Mouse (Mus musculus): ENCODE data around the gene E130208F15Rik. TPM values are rescaled to one million over a fixed set of nuclear protein-coding genes. Genes with fewer than 3 reads are reported as not detected.

E130208F15Rik gene
- not detected in 2 replicates for polyA plus RNA-seq (2012; ENCODE audit: insufficient read depth, insufficient read length, missing spikeins)

DNA sequence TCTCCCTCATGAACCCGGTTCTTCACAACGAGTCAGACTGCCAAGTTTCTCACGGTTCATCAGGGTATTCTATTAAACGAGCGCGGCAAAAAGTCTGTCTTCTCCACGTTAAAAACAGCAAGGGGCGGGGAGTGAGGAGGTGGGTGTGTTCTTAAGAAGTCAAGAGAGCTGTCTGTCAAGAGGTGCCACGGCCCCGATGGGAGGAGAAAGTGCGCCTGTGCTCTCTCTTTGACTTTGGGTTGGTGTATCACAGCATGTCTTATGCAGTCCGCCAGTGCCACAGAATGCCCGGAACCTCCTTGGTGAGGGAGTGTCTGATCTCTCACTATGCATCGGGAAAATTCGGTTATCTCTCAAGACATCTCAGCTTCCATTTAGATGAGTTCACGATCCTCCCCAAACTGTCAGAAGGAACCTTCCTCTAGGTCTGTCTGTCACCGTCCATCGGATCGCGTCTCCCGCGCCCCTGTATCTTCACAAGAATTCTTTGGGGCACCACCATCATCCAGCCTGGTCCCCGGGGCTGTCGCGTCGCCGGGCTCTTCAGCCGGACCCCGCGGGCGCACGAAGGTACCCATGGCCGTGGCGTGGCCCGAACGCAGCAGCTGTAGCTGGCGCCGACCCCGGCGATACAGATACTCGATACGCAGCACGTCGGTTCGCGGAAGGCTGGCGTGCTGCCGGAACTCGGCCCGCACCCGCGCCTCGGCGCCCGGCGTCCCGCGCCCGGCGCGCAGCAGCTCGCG, at the start of gene E130208F15Rik:
Gene E130208F15Rik (plus strand): TSS at position 202 of the 746 bp plus-strand sequence.
- Histone ChIP-seq H3K4me3 (ENCODE audit: insufficient read depth, low read length) (peak within 1 kb of the TSS; percentile 85), H3K27ac (ENCODE audit: insufficient read depth, low read depth, low read length) (peak within 1 kb of the TSS; percentile 76), H3K4me1 (ENCODE audit: control insufficient read depth, insufficient read depth, low read length) (peaks cover 15% of the 10 kb centered on the region)
- TF ChIP-seq POLR2A (IDR thresholded peaks at IDR 0.05; ENCODE audit: borderline replicate concordance, low read depth, low read length), result no peak
- no peak for TF ChIP-seq CTCF (IDR thresholded peaks at IDR 0.05; ENCODE audit: low read depth, low read length)

DNA sequence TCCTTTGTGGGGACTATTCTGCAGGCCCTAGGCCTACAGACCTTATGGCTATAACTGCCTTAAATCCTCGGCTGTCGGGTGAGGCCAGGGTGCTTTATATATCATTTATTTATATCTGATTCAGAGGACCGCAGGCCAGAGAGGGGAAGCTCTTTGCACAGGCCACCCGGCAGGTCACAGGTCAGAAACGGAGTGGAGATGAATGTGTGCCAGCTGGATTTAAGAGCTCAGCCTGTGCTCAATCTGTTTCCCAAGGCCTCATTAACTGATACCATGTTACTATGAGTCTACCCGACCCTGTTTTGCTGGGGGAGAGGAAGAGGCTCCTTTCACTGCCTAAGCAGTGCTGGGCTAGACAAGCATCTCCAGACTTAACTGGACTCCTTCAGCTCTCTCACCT, 47.2 kb upstream of the E130208F15Rik start:
- Histone ChIP-seq H3K4me3 (ENCODE audit: insufficient read depth, low read length) (no peak overlapping the region), H3K27ac (ENCODE audit: insufficient read depth, low read depth, low read length) (no peak overlapping the region), H3K4me1 (ENCODE audit: control insufficient read depth, insufficient read depth, low read length) (peaks cover 15% of the 10 kb centered on the region)
- TF ChIP-seq CTCF (IDR thresholded peaks at IDR 0.05; ENCODE audit: low read depth, low read length), result no peak
- no peak for TF ChIP-seq POLR2A (IDR thresholded peaks at IDR 0.05; ENCODE audit: borderline replicate concordance, low read depth, low read length)

DNA sequence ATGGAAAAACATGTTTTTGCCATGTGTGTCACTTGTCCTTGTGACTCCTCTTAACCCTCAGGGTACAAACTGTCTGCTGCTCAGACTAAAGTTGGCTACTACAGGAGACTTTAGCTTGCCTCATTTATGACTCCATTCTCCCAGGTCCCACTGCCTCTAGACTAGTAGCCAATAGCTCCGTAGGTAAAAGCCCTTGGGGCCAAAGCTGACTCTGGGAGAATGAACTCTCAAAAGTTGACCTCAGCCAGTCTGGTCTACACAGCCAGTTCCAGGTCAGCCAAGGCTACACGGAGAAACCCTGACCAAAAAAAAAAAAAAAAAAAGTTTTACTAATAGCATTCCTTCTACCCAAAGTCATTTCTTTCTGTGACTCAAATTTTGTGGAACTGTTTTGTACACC, 42.6 kb upstream of the E130208F15Rik start:
- TF ChIP-seq POLR2A (IDR thresholded peaks at IDR 0.05; ENCODE audit: borderline replicate concordance, low read depth, low read length) (no peak), CTCF (IDR thresholded peaks at IDR 0.05; ENCODE audit: low read depth, low read length) (no peak)
- peak overlapping the region; percentile 89; the same call in 1 of the 2 replicates for H3K4me3 ChIP-seq (ENCODE audit: insufficient read depth, low read length)
- H3K4me1 ChIP-seq (ENCODE audit: control insufficient read depth, insufficient read depth, low read length), result peaks cover 26% of the 10 kb centered on the region
- H3K27ac ChIP-seq (ENCODE audit: insufficient read depth, low read depth, low read length), result peak overlapping the region; percentile 86

DNA sequence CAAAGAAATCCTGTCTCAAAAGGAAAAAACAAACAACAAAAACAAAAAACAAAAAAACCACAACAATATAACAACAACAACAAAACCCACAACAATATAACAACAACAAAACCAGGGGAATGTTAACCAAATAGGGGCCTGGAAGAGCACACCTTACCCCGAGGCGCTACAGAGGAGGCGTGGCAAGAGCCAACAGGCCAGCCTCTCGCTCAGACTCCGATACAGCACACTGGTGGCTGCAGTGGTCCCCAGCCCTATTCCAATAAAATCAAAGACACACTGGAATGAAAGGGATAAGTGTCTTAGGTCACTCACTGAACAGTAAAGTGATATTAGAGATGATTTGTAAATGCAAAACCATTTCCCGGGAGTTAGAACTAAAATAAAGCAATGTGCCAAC, 42.0 kb upstream of the E130208F15Rik start:
- H3K27ac ChIP-seq (ENCODE audit: insufficient read depth, low read depth, low read length), result peak overlapping the region; percentile 86
- no peak for TF ChIP-seq CTCF (IDR thresholded peaks at IDR 0.05; ENCODE audit: low read depth, low read length)
- no peak for TF ChIP-seq POLR2A (IDR thresholded peaks at IDR 0.05; ENCODE audit: borderline replicate concordance, low read depth, low read length)
- peak overlapping the region; percentile 89 for H3K4me3 ChIP-seq (ENCODE audit: insufficient read depth, low read length)
- H3K4me1 ChIP-seq (ENCODE audit: control insufficient read depth, insufficient read depth, low read length), result peaks cover 26% of the 10 kb centered on the region

DNA sequence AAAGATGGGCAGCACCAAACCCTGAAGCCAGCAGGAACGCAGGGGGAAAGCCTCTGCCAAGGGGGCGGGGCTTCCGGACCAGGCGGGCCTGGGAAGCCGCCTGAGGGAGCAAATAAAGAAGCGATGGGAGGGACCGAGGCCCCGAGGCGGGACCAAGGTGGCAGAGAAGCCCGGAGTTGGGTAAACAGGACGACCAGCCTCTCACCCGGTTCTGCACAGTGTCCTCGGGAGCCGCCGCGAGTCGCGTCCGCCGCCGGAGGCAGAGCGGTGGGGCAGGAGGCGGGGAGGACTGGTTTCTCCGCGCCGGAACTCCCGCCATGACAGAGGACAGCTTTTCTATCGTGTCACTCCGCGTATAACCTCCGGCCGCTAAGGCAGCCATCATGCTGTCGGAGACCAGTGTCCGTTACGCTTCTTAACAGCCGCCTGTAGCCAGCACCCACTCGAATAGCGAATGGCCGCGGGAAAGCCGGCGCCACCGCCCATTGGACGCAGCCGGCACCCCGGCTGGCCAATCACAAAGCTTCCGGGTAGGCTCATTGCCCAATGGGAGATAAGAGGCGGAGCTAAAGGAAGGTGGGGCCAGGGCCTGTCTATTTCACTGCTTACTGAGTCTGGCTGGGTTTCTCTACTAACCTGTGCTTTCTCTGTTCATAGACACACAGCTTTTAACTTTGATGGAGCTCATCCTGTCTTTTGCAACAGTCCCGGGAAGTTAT, 41.4 kb upstream of the E130208F15Rik start, which contains the start of the genes Thap8 and Wdr62:
Gene Thap8 (plus strand): TSS at position 144 of the 719 bp plus-strand sequence.
Gene Wdr62 (minus strand): TSS at position 469 of the 719 bp plus-strand sequence.
- TF ChIP-seq CTCF (IDR thresholded peaks at IDR 0.05; ENCODE audit: low read depth, low read length) (no peak), POLR2A (IDR thresholded peaks at IDR 0.05; ENCODE audit: borderline replicate concordance, low read depth, low read length) (no peak)

DNA sequence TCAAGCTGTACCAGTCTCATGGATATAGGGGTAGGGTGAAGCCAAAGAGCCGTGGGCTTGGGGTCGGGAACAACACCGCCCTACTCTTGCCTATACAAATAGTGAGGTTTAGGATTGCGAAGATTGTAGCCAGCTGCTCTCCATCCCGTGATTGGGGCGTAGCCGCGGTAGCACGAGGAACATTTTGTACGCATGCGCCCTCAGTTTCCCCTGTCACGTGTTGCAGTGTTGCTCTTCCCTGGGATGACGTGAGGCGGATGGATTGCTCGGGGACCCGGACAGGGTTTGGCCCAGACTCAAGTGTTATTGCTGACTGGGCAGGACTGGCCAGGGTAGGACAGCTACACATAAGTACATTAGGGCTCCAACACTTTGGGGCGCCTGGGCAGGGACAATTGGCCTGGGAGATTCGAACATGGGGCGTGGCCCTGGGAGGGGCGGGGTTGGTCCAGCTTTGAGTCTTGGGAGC, 40.8 kb upstream of the E130208F15Rik start:
- Histone ChIP-seq H3K4me1 (ENCODE audit: control insufficient read depth, insufficient read depth, low read length) (peaks cover 33% of the 10 kb centered on the region), H3K27ac (ENCODE audit: insufficient read depth, low read depth, low read length) (peak overlapping the region; percentile 94), H3K4me3 (ENCODE audit: insufficient read depth, low read length) (peak overlapping the region; percentile 89)
- TF ChIP-seq POLR2A (IDR thresholded peaks at IDR 0.05; ENCODE audit: borderline replicate concordance, low read depth, low read length) (0 out of 2 replicates have a peak, but pooled peaks have one; percentile 27), CTCF (IDR thresholded peaks at IDR 0.05; ENCODE audit: low read depth, low read length) (no peak)

More for the DNA sequence above, 41.4 kb upstream of the E130208F15Rik start, which contains the start of the genes Thap8 and Wdr62:
- Histone ChIP-seq H3K4me1 (ENCODE audit: control insufficient read depth, insufficient read depth, low read length) (peaks cover 27% of the 10 kb centered on the region), H3K4me3 (ENCODE audit: insufficient read depth, low read length) (peak within 1 kb of the TSS; percentile 89), H3K27ac (ENCODE audit: insufficient read depth, low read depth, low read length) (peak within 1 kb of the TSS; percentile 94)

DNA sequence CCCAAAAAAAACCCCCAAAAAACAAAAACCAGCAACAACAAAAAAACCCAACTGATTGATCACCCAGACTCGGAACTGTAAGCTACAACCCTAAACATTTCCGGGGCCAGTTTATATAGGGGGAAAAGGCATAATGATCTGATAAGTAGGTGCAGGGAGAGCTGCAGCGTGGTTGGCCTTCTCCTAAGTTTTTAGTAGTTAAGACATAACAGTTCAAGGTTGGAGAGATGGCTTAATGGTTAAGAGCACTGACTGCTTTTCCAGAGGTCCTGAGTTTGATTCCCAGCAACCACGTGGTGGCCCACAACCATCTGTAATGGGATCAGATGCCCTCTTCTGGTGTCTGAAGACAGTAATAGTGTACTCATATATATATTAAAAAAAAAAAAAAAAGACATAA, 40.0 kb upstream of the E130208F15Rik start:
- Histone ChIP-seq H3K4me1 (ENCODE audit: control insufficient read depth, insufficient read depth, low read length) (peaks cover 34% of the 10 kb centered on the region), H3K4me3 (ENCODE audit: insufficient read depth, low read length) (no peak overlapping the region), H3K27ac (ENCODE audit: insufficient read depth, low read depth, low read length) (peak overlapping the region; percentile 94; the same call in 1 of the 2 replicates)
- no peak for TF ChIP-seq POLR2A (IDR thresholded peaks at IDR 0.05; ENCODE audit: borderline replicate concordance, low read depth, low read length)
- no peak for TF ChIP-seq CTCF (IDR thresholded peaks at IDR 0.05; ENCODE audit: low read depth, low read length)

DNA sequence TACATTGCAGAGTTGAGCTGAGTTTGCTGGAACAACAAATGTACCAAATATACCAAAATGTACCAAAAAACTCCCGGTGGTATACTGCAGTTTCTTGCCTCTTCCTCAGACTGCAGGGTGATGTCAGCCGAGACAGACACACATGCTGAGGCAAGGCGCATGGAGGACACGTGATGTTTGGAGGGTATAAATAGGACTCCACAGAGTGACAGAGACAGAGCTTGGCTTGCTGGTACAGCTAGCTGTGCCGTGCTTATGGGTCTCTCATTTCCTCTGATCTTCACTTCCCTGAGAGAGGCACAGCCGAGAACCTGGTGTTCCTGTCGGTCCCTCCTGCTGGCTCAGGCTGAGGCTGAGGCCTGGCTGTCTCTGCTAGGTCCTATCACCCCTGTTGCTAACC, 38.8 kb upstream of the E130208F15Rik start:
- H3K4me3 ChIP-seq (ENCODE audit: insufficient read depth, low read length), result no peak overlapping the region

DNA sequence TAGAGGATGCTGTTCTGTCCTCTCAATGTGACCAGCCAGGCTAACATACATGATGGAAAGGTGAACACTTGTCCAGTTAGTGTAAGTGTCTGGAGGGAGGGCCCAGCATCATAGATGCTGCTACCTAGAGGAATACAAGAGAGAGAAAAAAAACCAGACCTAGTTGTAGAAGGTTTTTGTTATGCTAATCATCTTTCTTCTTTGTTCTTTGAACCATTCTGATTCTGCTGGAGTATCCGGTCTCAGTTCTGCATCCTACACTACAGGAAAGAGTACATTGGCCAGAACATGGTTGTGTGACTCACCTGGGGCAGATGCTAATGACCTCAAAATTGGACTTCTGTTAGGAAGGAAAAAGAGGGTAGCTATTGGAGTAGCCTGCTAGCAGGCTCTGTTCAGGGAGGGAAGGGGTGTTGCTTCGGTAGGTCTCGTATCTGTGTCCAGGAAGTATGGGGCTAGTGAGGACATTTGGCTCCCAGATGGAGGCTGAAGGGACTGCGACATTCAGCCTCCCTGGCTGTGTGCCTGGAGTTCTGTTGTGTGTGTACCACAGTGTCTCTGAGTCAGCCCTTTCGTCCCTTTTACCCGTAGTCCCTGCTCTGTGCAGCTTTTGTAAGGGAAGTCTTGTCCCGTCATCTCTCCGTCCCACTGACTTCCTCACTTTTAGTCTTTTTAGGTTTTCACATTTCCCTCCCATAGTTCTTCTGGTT, 34.7 kb upstream of the E130208F15Rik start:
- no peak overlapping the region for H3K4me3 ChIP-seq (ENCODE audit: insufficient read depth, low read length)
- no peak for TF ChIP-seq POLR2A (IDR thresholded peaks at IDR 0.05; ENCODE audit: borderline replicate concordance, low read depth, low read length)
- TF ChIP-seq CTCF (IDR thresholded peaks at IDR 0.05; ENCODE audit: low read depth, low read length), result no peak
- peaks cover 24% of the 10 kb centered on the region for H3K4me1 ChIP-seq (ENCODE audit: control insufficient read depth, insufficient read depth, low read length)
- H3K27ac ChIP-seq (ENCODE audit: insufficient read depth, low read depth, low read length), result peak overlapping the region; percentile 1; the same call in 1 of the 2 replicates

More for the DNA sequence above, 38.8 kb upstream of the E130208F15Rik start:
- peaks cover 40% of the 10 kb centered on the region for H3K4me1 ChIP-seq (ENCODE audit: control insufficient read depth, insufficient read depth, low read length)
- peak overlapping the region; percentile 67 for H3K27ac ChIP-seq (ENCODE audit: insufficient read depth, low read depth, low read length)
- TF ChIP-seq CTCF (IDR thresholded peaks at IDR 0.05; ENCODE audit: low read depth, low read length) (no peak), POLR2A (IDR thresholded peaks at IDR 0.05; ENCODE audit: borderline replicate concordance, low read depth, low read length) (no peak)
